Mouse (Mus musculus): ENCODE measurements around the gene Rnf144a. TPM values are rescaled to one million over a fixed set of nuclear protein-coding genes. Genes with fewer than 3 reads are reported as not detected.
"Not testable (repeated sequence)": the region's sequence is repeated elsewhere in the genome, so short reads cannot be mapped to it uniquely, and the experiment has no call there.

Gene Rnf144a
- polyA plus RNA-seq, 1 experiment from 2014 or later: 34.3 TPM

DNA sequence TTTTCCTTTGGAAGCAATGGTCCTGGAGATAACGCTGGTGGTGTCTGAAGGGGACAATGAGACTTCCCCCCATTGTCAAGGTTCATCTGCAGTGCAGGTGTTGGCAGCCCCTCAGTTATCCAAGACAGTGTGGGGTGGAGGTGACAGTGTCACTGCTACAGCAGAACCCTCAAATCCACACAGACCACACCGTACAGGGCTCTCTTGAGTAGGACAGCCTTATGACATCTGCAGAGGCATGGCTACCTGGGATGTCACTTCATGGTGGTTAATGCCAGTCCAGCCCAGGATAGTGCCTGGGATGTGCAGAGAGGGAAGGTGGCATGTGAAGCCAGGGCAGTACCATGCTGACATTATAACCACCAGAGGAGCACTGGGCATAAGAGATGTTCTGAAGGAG lies 13.7 kb upstream of the Rnf144a start:
- not testable (repeated sequence) for DNase-seq (ENCODE audit: low spot score); H3K4me1 ChIP-seq (replicated peaks); H3K4me3 ChIP-seq; H3K27ac ChIP-seq; H3K36me3 ChIP-seq; H3K27me3 ChIP-seq (ENCODE audit: insufficient read depth, poor library complexity, severe bottlenecking); H3K9me3 ChIP-seq
- 89% methylated on average over 2 of the region's 2 CpGs for WGBS

DNA sequence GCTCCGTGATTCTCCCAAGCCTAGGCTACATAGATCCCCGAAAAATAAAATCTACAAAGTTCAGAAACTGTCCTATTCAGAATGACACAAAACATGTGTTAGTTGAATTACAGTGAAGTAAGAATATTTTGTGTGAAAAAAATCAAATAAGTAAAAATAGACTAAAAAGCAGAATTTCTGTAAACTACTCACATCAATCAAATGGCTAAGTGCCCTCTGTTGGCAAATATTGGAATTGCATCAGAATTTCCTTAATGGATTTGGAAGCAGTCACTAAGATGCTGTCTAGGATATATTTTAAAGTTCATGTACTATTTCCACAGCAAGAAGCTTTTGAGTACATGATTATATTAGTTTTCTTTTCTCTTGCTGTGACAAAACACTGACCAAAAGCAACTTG lies 9.8 kb upstream of the Rnf144a start:
- H3K36me3 ChIP-seq: no peaks in the 10 kb centered on the region
- WGBS: 92% methylated on average over 2 of the region's 2 CpGs
- no peaks in the 10 kb centered on the region for H3K9me3 ChIP-seq
- no peaks in the 10 kb centered on the region for H3K4me1 ChIP-seq (replicated peaks)
- no peaks in the 10 kb centered on the region; the same call in 1 of the 2 replicates for H3K27me3 ChIP-seq (ENCODE audit: insufficient read depth, poor library complexity, severe bottlenecking)
- H3K4me3 ChIP-seq: no peak overlapping the region
- H3K27ac ChIP-seq: no peak overlapping the region
- DNase-seq (ENCODE audit: low spot score): no peak

DNA sequence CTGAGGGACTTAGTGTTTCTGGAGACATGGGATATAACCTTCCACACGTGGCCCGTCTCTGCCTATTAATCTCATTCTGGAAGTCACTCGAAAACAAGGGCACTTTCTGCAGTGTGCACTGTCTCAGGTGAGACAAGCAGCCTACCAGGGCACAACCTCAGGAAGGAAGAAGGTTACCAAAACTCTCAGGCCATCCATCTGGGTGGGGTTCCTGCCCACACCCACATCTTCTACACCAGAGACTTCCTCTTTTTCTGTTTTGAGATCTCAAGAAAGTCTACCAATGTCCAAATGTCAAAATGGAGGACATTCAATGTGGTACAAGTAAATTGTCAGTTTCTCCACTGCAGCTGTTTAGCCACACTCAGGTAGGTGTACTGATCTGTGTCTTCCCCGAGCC lies 3.3 kb upstream of the Rnf144a start:
- Histone ChIP-seq H3K27me3 (ENCODE audit: insufficient read depth, poor library complexity, severe bottlenecking) (no peaks in the 10 kb centered on the region; the same call in 1 of the 2 replicates), H3K27ac (no peak overlapping the region), H3K4me3 (no peak overlapping the region), H3K4me1 (replicated peaks) (peaks cover 31% of the 10 kb centered on the region), H3K36me3 (no peaks in the 10 kb centered on the region), H3K9me3 (no peaks in the 10 kb centered on the region)
- DNase-seq (ENCODE audit: low spot score): no peak
- 86% methylated on average over 4 of the region's 4 CpGs for WGBS

DNA sequence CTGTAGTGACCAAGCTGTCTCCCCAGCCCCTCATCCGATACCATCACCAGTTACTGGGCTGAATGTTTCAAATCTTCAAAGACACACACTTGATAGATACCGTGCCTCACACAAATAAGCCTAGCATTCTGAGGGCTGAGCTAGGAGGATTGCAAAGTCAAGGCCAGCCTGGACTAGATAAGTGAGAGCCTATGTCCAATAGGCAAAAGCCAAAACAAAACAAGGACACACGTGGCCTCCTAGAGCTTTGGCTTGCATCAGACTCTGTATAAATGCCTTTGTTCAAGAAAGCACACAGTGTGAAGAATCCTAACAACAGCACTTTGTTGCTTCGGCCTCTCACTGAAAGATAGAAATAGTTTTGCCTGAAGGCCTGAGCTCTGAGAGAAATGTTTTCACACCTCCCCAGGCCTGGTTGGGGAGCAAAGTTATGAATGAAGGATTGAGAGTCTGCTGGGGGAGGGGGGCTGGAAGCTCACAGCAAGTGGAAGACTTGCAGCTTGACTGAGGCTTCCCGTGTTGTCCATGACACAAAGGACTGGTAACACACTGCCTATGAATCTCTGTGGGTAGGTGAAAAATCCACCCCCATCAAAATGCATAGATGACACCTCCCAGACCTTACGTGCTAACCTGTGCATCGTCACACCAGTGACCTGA lies 1.7 kb upstream of the Rnf144a start:
- no peak for DNase-seq (ENCODE audit: low spot score)
- H3K4me1 ChIP-seq (replicated peaks): peaks cover 46% of the 10 kb centered on the region
- H3K36me3 ChIP-seq: no peaks in the 10 kb centered on the region; the same call in 1 of the 2 replicates
- no peak overlapping the region for H3K27ac ChIP-seq
- H3K9me3 ChIP-seq: no peaks in the 10 kb centered on the region
- H3K27me3 ChIP-seq (ENCODE audit: insufficient read depth, poor library complexity, severe bottlenecking): no peaks in the 10 kb centered on the region; the same call in 1 of the 2 replicates
- 72% methylated on average over 7 of the region's 7 CpGs for WGBS
- no peak overlapping the region for H3K4me3 ChIP-seq

DNA sequence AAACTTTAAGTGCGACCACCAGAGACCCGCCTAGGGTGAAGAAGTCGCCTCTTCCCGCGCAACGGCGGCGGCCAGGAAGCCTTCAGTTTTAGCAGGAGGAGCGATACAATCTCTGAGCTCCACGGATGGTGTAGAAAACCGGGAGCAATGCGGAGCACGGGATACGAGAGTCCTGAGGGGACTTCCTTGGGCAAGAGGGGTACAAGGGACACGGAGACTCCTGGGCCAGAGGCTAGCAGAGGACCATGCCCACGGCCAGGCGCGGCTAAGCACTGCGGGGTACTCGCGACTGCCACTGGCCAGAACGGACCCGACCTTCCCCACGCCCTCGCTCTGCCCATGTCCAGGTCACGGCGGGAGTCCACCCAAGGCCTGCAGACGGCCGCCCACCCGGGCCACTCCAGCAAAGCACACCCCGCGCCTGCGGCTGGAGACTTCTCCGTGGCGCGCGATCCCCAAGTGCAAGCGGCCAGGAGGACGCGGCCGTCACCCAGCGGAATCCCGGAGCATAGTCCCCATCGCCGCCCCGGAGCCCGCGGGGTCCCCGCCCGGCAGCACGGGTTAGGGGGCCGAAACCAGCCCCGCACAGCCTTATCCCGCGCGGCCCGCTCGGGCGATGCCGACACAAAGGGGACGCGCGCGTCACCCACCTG lies 477 bp downstream of the Rnf144a start:
- WGBS: under 1% methylated on average over 64 of the region's 64 CpGs
- DNase-seq (ENCODE audit: low spot score): peak; percentile 67
- peak overlapping the region; percentile 99 for H3K27ac ChIP-seq
- H3K9me3 ChIP-seq: no peaks in the 10 kb centered on the region
- H3K27me3 ChIP-seq (ENCODE audit: insufficient read depth, poor library complexity, severe bottlenecking): no peaks in the 10 kb centered on the region
- H3K4me3 ChIP-seq: peak overlapping the region; percentile 92
- peaks cover 7% of the 10 kb centered on the region; the same call in 1 of the 2 replicates for H3K36me3 ChIP-seq
- H3K4me1 ChIP-seq (replicated peaks): peaks cover 49% of the 10 kb centered on the region

DNA sequence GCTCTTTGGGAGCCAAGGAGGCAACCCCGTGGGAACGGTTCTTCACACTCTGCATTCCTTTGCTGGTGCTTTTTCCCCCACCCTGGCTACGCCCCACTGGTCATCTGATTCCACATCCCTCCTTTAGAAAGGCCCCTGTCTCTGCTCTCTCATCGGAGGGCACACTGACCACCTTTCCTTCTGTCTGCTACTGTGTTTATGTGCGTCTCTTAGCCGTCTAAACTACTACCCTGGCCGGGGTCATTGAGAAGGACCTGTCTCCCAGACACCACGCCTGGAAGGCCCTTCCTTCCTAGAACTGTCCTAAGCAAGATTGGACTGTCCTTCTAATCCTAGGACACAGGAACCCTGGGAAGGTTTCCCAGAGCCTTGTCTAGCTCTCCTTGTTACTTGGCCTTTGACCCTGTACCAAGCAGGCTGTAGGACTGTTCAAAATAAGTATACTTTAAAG lies 1.1 kb downstream of the Rnf144a start:
- peak overlapping the region; percentile 92 for H3K4me3 ChIP-seq

DNA sequence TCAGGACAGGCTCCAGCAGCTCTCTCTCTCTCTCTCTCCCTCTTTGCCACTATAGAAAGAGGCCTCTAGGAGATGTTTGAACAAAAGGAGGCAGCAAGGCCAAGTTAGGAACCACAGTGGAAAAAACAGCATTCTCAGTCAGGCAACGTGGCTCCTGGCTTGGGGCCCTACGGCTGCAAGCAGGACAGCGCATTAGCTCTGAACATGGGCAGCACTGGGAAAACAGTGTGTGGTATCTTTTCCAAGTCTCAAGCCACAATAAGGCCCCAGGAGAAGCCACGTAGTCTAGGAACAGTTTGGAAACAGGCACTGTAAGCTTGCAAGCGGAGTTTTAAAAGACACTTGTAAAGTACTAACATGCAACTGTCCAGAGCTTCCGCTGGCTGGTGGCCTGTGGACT lies 2.3 kb downstream of the Rnf144a start:
- H3K4me1 ChIP-seq (replicated peaks): peaks cover 56% of the 10 kb centered on the region
- no peaks in the 10 kb centered on the region for H3K27me3 ChIP-seq (ENCODE audit: insufficient read depth, poor library complexity, severe bottlenecking)
- peaks cover 25% of the 10 kb centered on the region for H3K36me3 ChIP-seq
- peak overlapping the region; percentile 64 for H3K27ac ChIP-seq
- DNase-seq (ENCODE audit: low spot score): no peak
- H3K9me3 ChIP-seq: no peaks in the 10 kb centered on the region
- peak overlapping the region; percentile 92 for H3K4me3 ChIP-seq
- 85% methylated on average over 6 of the region's 6 CpGs for whole genome bisulfite sequencing

More for the DNA sequence above, 1.1 kb downstream of the Rnf144a start:
- peaks cover 13% of the 10 kb centered on the region for H3K36me3 ChIP-seq
- 7% methylated on average over 8 of the region's 8 CpGs for WGBS
- peaks cover 51% of the 10 kb centered on the region for H3K4me1 ChIP-seq (replicated peaks)
- no peaks in the 10 kb centered on the region for H3K27me3 ChIP-seq (ENCODE audit: insufficient read depth, poor library complexity, severe bottlenecking)
- DNase-seq (ENCODE audit: low spot score): peak; percentile 38
- H3K9me3 ChIP-seq: no peaks in the 10 kb centered on the region
- H3K27ac ChIP-seq: peak overlapping the region; percentile 99

DNA sequence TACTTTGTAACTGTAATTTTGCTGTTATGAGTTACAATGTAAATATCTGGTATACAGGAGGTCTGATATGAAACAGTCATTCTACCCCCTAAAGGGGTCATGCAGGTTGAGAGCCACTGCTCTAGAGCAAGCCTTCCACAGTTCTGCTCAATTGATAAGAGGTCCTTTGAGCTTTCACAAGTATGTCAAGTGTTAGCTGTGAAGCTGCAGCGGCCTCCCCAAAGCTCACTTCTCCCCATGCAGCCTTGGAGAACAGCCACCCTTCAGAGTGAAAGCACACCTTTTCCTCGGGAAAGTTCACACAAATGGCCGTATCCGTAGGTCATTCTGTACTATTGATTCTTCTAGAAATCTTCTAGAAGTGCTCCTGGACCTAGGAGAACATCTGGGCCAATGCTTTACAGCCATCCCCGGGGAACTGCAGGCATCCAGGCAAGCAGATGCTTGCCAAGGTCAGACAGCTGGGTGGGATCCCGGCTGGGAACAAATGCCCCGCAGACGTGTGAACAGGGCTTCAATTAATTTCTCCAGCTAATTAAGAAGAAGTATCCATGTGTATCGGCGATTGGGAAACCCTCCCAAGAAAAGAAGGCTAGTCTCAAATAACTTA lies 3.1 kb downstream of the Rnf144a start:
- no peaks in the 10 kb centered on the region for H3K27me3 ChIP-seq (ENCODE audit: insufficient read depth, poor library complexity, severe bottlenecking)
- DNase-seq (ENCODE audit: low spot score): no peak
- H3K9me3 ChIP-seq: no peaks in the 10 kb centered on the region
- no peak overlapping the region for H3K27ac ChIP-seq
- H3K4me1 ChIP-seq (replicated peaks): peaks cover 53% of the 10 kb centered on the region
- no peak overlapping the region for H3K4me3 ChIP-seq
- H3K36me3 ChIP-seq: peaks cover 33% of the 10 kb centered on the region
- WGBS: 86% methylated on average over 10 of the region's 10 CpGs

DNA sequence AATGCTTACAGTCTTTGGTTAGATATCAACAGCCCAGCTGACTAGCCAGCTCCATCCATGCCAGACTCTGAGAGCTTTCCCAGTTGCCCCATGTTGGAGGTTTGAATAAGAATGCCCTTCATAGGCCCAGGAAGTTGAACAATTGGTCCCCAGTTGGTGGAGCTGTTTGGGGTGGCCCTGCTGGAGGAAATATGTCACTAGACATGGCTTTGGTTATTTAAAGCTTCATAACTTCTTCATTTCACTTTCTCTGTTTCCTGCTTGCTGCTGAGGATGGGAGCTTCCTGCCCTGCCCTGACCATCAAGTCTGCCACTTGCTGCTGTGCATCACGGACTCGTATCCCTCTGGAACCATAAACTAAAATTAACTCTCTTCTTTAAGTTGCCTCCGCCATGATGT lies 4.6 kb downstream of the Rnf144a start:
- peaks cover 45% of the 10 kb centered on the region for H3K4me1 ChIP-seq (replicated peaks)

DNA sequence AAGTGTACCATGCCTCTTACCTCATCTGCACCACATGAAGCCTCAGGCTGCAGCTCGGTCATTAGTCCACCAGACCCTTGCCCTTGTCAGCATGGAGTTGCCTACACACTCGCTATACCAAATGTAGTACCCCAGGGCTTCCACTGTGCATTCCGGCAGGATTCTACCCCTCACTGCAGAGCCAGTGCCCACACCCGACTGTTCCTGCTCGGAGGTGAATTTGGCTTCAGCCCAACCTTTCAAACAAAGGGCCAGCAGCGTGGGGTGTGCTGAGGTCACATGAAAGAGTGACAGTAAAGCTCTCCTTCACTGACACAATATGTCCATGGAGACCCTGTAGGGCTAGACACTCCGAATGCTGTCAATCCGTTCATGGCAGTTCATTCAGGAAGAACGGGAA lies 6.3 kb downstream of the Rnf144a start:
- Histone ChIP-seq H3K4me3 (no peak overlapping the region), H3K27ac (no peak overlapping the region), H3K36me3 (peaks cover 53% of the 10 kb centered on the region), H3K4me1 (replicated peaks) (peaks cover 38% of the 10 kb centered on the region), H3K9me3 (no peaks in the 10 kb centered on the region), H3K27me3 (ENCODE audit: insufficient read depth, poor library complexity, severe bottlenecking) (no peaks in the 10 kb centered on the region)
- 76% methylated on average over 9 of the region's 9 CpGs for WGBS
- DNase-seq (ENCODE audit: low spot score): no peak

More for the DNA sequence above, 4.6 kb downstream of the Rnf144a start:
- Histone ChIP-seq H3K9me3 (no peaks in the 10 kb centered on the region), H3K27me3 (ENCODE audit: insufficient read depth, poor library complexity, severe bottlenecking) (no peaks in the 10 kb centered on the region), H3K36me3 (peaks cover 36% of the 10 kb centered on the region), H3K27ac (no peak overlapping the region), H3K4me3 (no peak overlapping the region)
- no peak for DNase-seq (ENCODE audit: low spot score)
- 97% methylated on average over 3 of the region's 3 CpGs for WGBS

DNA sequence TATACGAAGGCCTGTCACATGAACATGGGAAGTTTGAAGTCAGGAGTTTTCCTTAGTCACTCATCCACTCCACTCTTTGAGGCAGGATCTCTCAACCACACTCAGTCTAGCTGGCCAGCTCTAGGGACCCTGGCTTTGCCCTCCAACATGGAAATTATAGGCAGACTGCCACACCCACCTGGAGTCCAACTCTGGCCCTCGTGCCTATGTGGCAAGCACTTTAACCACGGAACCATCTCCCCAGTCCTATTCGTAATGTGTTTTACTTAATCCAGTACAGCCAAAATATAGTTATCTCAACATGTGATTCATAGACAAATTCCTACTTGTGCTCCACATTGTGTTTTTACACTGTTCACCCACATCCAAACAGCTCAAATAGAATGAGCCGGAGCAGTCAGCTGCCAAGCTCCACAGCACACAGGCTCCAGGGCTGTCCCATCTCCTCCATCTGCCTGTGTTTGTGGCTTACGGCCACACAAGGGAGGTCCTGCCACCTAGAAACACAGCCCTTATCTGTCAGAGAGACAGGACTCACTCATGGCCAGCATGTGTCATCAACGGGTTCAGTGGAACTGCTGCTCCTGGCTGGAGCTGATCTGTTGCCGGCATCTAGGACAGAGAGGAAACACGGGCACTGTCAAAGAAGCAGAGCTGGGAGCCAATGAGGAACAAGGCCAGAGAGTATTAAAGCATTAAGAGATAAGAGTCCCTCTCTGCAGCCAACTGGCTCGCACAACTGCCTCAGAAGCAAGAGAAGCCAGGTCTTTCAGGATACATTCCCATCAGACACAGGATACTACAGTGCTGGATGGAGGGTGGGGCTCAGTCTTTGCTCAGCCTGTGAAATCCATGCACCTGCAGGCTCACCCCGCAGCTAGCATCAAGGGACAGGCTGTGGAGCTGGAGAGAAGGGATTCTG lies 10.0 kb downstream of the Rnf144a start:
- no peaks in the 10 kb centered on the region for H3K27me3 ChIP-seq (ENCODE audit: insufficient read depth, poor library complexity, severe bottlenecking)
- H3K9me3 ChIP-seq: peaks cover 4% of the 10 kb centered on the region; the same call in 1 of the 2 replicates
- DNase-seq (ENCODE audit: low spot score): no peak
- H3K27ac ChIP-seq: no peak overlapping the region
- H3K4me3 ChIP-seq: no peak overlapping the region
- H3K36me3 ChIP-seq: peaks cover 67% of the 10 kb centered on the region
- H3K4me1 ChIP-seq (replicated peaks): peaks cover 19% of the 10 kb centered on the region
- 89% methylated on average over 11 of the region's 11 CpGs for WGBS

DNA sequence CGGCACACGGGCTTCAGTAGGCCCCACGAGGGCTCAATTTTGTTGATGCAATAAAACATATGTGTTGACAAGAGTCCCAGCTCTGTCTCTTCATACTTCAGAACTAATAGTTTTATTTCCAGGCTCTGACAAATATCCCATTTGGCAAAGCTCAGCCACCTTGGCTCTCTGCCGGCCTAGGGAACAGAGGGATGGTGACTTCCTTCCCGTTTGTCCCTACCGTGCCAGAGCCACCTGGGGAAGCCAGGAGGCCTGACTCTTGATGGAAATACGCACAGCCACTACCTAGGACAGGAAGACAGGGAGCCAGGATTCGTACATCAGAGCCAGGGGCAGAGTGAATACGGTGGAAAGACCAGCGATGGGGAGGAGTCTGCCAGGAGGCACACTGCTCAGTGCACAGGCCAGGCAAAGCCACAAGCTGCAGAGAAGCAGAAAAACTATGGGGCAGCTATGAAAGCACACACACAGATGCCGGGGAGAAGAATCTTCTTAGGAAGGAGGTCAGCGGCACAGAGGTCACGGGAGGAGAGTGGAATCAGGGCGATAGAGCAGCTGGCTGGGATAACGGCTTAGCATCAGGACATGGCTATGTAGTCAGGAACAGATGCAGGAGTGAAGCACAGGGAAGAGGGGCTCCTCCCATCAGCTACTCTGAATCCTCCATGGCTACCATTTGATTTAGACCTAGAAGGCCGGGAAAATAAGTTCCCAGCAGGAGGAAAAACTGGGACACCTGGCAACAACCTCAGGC lies 11.5 kb downstream of the Rnf144a start:
- Histone ChIP-seq H3K4me3 (no peak overlapping the region), H3K4me1 (replicated peaks) (peaks cover 13% of the 10 kb centered on the region), H3K27ac (no peak overlapping the region), H3K27me3 (ENCODE audit: insufficient read depth, poor library complexity, severe bottlenecking) (no peaks in the 10 kb centered on the region), H3K36me3 (peaks cover 57% of the 10 kb centered on the region), H3K9me3 (peaks cover 4% of the 10 kb centered on the region; the same call in 1 of the 2 replicates)
- no peak for DNase-seq (ENCODE audit: low spot score)
- WGBS: 88% methylated on average over 16 of the region's 16 CpGs
